Mouse (Mus musculus): ENCODE measurements around the gene Grip1. TPM values are rescaled to one million over a fixed set of nuclear protein-coding genes. Genes with fewer than 3 reads are reported as not detected.

Gene Grip1
- polyA plus RNA-seq, 1 experiment, result 0.13 TPM

DNA sequence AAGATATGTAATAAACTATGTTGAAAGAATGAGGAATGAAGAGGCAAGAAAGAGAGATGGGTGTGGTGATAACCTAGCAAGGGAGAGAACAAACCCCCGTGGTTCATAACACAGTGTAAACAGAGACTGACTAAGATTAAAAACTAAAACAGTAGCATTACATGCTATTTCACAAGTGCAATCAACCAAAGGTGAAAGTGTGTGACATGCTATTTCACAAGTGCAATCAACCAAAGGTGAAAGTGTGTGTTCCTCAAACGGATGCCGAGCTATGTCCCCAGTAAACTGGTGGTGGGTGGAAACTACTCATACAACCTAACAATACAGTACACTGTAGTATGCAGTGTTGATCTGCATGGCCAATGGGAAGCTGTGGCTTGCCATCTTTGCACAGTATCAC is 561.5 kb downstream of the Grip1 start:
- Histone ChIP-seq H3K36me3 (ENCODE audit: control insufficient read depth, insufficient read depth, low read length) (no peaks in the 10 kb centered on the region), H3K4me3 (ENCODE audit: low read depth, low read length) (no peak overlapping the region), H3K27ac (ENCODE audit: insufficient read depth, low read depth, low read length) (0 out of 2 replicates have a peak overlapping the region, but pooled peaks have one; percentile 20), H3K27me3 (ENCODE audit: control insufficient read depth, insufficient read depth, low read length) (no peaks in the 10 kb centered on the region), H3K4me1 (ENCODE audit: control insufficient read depth, insufficient read depth, insufficient read length, low read length) (peaks cover 14% of the 10 kb centered on the region; the same call in 1 of the 2 replicates)
- WGBS, result 27% methylated on average over 3 of the region's 3 CpGs
- no peak for TF ChIP-seq CTCF (IDR thresholded peaks at IDR 0.05; ENCODE audit: extremely low read depth, insufficient read length, insufficient replicate concordance, low read depth, low read length)
- TF ChIP-seq POLR2A (IDR thresholded peaks at IDR 0.05; ENCODE audit: low read depth, low read length), result no peak

DNA sequence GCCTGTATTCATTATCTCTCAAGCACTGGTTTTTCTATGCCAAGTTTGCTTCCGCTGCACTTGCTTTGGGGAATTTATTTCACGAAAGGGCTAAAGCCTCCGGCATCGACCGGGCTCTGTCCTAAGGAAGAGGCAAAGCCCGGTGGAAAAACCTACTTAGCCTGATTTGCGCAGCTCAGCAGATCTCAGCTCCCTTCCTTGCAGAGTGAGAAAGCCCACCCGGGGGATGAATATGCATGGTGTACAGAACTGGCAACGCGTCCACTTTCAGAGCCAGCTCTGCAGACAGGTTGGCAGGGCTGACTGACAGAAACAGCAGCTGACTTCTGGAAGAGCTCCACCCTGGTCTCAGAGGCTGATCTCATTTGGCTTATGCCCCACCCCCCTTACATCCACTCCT is 572.8 kb downstream of the Grip1 start:
- H3K27me3 ChIP-seq (ENCODE audit: control insufficient read depth, insufficient read depth, low read length), result no peaks in the 10 kb centered on the region
- no peaks in the 10 kb centered on the region for H3K36me3 ChIP-seq (ENCODE audit: control insufficient read depth, insufficient read depth, low read length)
- H3K27ac ChIP-seq (ENCODE audit: insufficient read depth, low read depth, low read length), result no peak overlapping the region
- H3K4me3 ChIP-seq (ENCODE audit: low read depth, low read length), result no peak overlapping the region
- TF ChIP-seq POLR2A (IDR thresholded peaks at IDR 0.05; ENCODE audit: low read depth, low read length), result no peak
- TF ChIP-seq CTCF (IDR thresholded peaks at IDR 0.05; ENCODE audit: extremely low read depth, insufficient read length, insufficient replicate concordance, low read depth, low read length), result no peak
- WGBS, result 88% methylated on average over 10 of the region's 10 CpGs
- H3K4me1 ChIP-seq (ENCODE audit: control insufficient read depth, insufficient read depth, insufficient read length, low read length), result no peaks in the 10 kb centered on the region

DNA sequence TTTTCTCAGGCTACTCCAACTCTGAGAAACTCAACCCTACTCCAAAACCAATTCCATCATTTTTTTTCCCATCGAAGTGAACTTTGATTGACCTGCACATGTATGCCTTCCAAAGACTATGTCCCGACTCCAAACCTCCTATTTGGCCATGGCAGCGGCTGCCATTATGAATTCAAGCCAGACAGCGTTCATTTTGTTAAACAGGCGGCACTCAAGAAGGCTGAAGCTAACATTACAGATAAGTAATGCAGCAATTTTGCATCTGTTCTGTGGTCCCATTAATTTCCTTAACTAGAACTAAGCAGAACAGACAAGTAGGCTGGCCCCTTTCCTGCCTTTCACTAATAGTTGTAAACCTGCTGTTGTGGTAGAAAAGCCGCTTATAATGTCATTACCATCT is 577.3 kb downstream of the Grip1 start:
- H3K36me3 ChIP-seq (ENCODE audit: control insufficient read depth, insufficient read depth, low read length), result no peaks in the 10 kb centered on the region

DNA sequence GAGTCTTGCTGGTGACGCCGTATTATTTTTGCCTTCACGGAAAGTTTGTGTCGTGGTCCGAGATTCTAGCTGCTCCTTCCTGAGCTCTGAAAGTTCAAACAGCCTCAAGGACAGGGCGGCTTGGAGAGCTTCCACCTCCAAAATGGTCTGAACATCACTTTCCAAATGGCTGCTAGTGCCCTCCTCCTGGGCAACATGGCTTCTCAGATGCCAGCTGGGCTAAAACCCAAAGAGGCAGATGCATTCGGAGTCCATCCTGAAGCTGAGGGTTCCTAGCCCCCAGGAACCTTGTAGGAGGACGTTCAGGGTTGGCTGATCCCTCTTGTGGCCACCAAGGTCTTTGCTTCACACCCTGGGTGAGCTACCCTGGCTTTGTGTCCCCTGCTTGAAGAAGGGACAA is 577.7 kb downstream of the Grip1 start:
- H3K4me3 ChIP-seq (ENCODE audit: low read depth, low read length), result no peak overlapping the region
- no peak for TF ChIP-seq POLR2A (IDR thresholded peaks at IDR 0.05; ENCODE audit: low read depth, low read length)
- TF ChIP-seq CTCF (IDR thresholded peaks at IDR 0.05; ENCODE audit: extremely low read depth, insufficient read length, insufficient replicate concordance, low read depth, low read length), result no peak
- no peaks in the 10 kb centered on the region for H3K4me1 ChIP-seq (ENCODE audit: control insufficient read depth, insufficient read depth, insufficient read length, low read length)
- WGBS, result 93% methylated on average over 8 of the region's 8 CpGs
- no peaks in the 10 kb centered on the region for H3K27me3 ChIP-seq (ENCODE audit: control insufficient read depth, insufficient read depth, low read length)
- H3K27ac ChIP-seq (ENCODE audit: insufficient read depth, low read depth, low read length), result no peak overlapping the region
- no peaks in the 10 kb centered on the region for H3K36me3 ChIP-seq (ENCODE audit: control insufficient read depth, insufficient read depth, low read length)

More for the DNA sequence above, 577.3 kb downstream of the Grip1 start:
- WGBS, result 90% methylated on average over 6 of the region's 6 CpGs
- H3K4me3 ChIP-seq (ENCODE audit: low read depth, low read length), result no peak overlapping the region
- TF ChIP-seq POLR2A (IDR thresholded peaks at IDR 0.05; ENCODE audit: low read depth, low read length) (no peak), CTCF (IDR thresholded peaks at IDR 0.05; ENCODE audit: extremely low read depth, insufficient read length, insufficient replicate concordance, low read depth, low read length) (no peak)
- no peaks in the 10 kb centered on the region for H3K4me1 ChIP-seq (ENCODE audit: control insufficient read depth, insufficient read depth, insufficient read length, low read length)
- no peak overlapping the region for H3K27ac ChIP-seq (ENCODE audit: insufficient read depth, low read depth, low read length)
- no peaks in the 10 kb centered on the region for H3K27me3 ChIP-seq (ENCODE audit: control insufficient read depth, insufficient read depth, low read length)

- WGBS, result 88% methylated on average over 9 of the region's 9 CpGs
- Histone ChIP-seq H3K4me1 (ENCODE audit: control insufficient read depth, insufficient read depth, insufficient read length, low read length) (no peaks in the 10 kb centered on the region), H3K36me3 (ENCODE audit: control insufficient read depth, insufficient read depth, low read length) (no peaks in the 10 kb centered on the region), H3K27ac (ENCODE audit: insufficient read depth, low read depth, low read length) (no peak overlapping the region), H3K4me3 (ENCODE audit: low read depth, low read length) (no peak overlapping the region), H3K27me3 (ENCODE audit: control insufficient read depth, insufficient read depth, low read length) (no peaks in the 10 kb centered on the region)
- no peak for TF ChIP-seq CTCF (IDR thresholded peaks at IDR 0.05; ENCODE audit: extremely low read depth, insufficient read length, insufficient replicate concordance, low read depth, low read length)
- no peak for TF ChIP-seq POLR2A (IDR thresholded peaks at IDR 0.05; ENCODE audit: low read depth, low read length)
Measured at GRCm38 (mm10) chr10:120033866-120034265, 580.2 kb downstream of the Grip1 start.

DNA sequence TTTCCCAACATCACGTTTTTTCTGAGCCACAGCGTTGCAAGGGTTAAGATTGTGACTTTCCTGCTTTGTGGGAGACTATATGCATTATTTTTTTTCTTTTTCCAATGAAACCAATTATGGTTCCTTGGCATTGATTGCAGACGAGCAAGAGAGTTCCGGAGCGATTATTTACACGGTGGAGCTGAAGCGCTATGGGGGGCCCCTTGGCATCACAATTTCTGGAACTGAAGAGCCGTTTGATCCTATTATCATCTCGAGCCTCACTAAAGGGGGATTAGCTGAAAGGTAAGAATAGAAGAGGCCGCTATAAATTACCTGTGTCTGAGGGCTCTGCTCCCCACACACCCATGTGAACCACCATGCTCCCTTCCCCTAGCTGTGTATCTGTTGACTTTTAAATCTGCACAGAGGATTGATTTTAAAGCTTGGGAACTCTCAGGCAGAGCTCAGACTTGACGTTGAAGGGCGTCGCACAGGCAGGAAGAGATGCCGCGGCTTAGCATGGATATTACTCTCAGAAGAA is 581.6 kb downstream of the Grip1 start:
- 37% methylated on average over 15 of the region's 15 CpGs for WGBS
- TF ChIP-seq POLR2A (IDR thresholded peaks at IDR 0.05; ENCODE audit: low read depth, low read length) (no peak), CTCF (IDR thresholded peaks at IDR 0.05; ENCODE audit: extremely low read depth, insufficient read length, insufficient replicate concordance, low read depth, low read length) (no peak)

DNA sequence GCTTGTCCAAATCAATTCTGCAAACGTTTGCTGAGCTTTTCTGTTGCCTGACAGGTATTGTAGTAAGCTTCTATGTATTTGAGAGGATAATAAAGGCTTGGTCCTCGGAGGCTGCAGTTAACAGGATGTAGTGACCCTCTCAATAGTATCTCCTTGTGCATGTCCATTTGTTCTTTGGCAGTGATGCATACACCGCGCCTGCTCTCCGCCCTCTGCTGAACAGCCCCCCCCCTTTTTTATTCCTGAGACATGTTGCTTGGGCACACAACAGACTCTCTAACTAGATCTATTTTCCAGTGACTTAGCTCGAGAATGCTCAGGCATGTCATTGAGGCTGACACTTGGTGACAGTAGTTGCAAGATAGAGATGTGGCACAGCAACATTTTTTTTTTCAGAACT is 582.2 kb downstream of the Grip1 start:
- TF ChIP-seq POLR2A (IDR thresholded peaks at IDR 0.05; ENCODE audit: low read depth, low read length) (no peak), CTCF (IDR thresholded peaks at IDR 0.05; ENCODE audit: extremely low read depth, insufficient read length, insufficient replicate concordance, low read depth, low read length) (no peak)
- no peak overlapping the region for H3K4me3 ChIP-seq (ENCODE audit: low read depth, low read length)
- H3K4me1 ChIP-seq (ENCODE audit: control insufficient read depth, insufficient read depth, insufficient read length, low read length), result no peaks in the 10 kb centered on the region
- WGBS, result 53% methylated on average over 6 of the region's 6 CpGs
- no peaks in the 10 kb centered on the region for H3K27me3 ChIP-seq (ENCODE audit: control insufficient read depth, insufficient read depth, low read length)
- no peaks in the 10 kb centered on the region for H3K36me3 ChIP-seq (ENCODE audit: control insufficient read depth, insufficient read depth, low read length)
- no peak overlapping the region for H3K27ac ChIP-seq (ENCODE audit: insufficient read depth, low read depth, low read length)

More for the DNA sequence above, 581.6 kb downstream of the Grip1 start:
- H3K4me3 ChIP-seq (ENCODE audit: low read depth, low read length), result no peak overlapping the region
- H3K36me3 ChIP-seq (ENCODE audit: control insufficient read depth, insufficient read depth, low read length), result no peaks in the 10 kb centered on the region
- no peak overlapping the region for H3K27ac ChIP-seq (ENCODE audit: insufficient read depth, low read depth, low read length)
- no peaks in the 10 kb centered on the region for H3K4me1 ChIP-seq (ENCODE audit: control insufficient read depth, insufficient read depth, insufficient read length, low read length)
- no peaks in the 10 kb centered on the region for H3K27me3 ChIP-seq (ENCODE audit: control insufficient read depth, insufficient read depth, low read length)
